Mouse (Mus musculus): ENCODE results near the gene Kcnj5. TPM values are rescaled to one million over a fixed set of nuclear protein-coding genes. Genes with fewer than 3 reads are reported as not detected.

Gene Kcnj5
- polyA plus RNA-seq, 1 experiment = 1.4 TPM

DNA sequence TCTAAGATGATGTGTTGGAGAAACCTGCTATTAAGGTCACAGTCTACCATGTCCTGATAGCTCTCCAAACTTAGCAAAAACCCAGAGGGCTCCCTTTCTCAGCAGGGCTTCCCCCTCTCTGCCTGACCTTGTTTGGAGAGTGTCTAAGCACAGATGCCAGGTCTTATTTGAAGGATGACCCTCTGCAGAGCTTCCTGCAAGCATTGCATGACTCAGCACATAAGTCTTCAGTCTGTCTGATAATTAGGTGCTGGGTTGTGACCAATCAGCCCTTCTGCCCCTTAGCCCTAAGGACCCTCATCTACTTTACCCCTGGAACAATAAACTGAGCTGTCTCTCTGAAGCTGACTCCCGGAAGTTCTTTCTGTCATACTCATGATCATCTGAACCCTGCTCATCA lies 16.6 kb upstream of the Kcnj5 start:
- no peak for TF ChIP-seq CTCF (IDR thresholded peaks at IDR 0.05; ENCODE audit: borderline replicate concordance, control insufficient read depth, extremely low read depth, insufficient read depth, low read length, poor library complexity)
- TF ChIP-seq POLR2A (IDR thresholded peaks at IDR 0.05; ENCODE audit: control insufficient read depth, extremely low read depth, insufficient read depth, low read length, poor library complexity) = no peak
- Histone ChIP-seq H3K27ac (ENCODE audit: control insufficient read depth, insufficient read depth, low read length) (no peak overlapping the region), H3K36me3 (ENCODE audit: control insufficient read depth, insufficient read depth, low read length) (no peaks in the 10 kb centered on the region), H3K27me3 (ENCODE audit: control insufficient read depth, insufficient read depth, low read length) (no peaks in the 10 kb centered on the region), H3K4me3 (ENCODE audit: control insufficient read depth, insufficient read depth, low read length) (no peak overlapping the region), H3K4me1 (replicated peaks; ENCODE audit: control insufficient read depth, insufficient read depth, low read length) (no peaks in the 10 kb centered on the region)
- 97% methylated on average over 1 of the region's 1 CpGs for WGBS
- no peak for DNase-seq

DNA sequence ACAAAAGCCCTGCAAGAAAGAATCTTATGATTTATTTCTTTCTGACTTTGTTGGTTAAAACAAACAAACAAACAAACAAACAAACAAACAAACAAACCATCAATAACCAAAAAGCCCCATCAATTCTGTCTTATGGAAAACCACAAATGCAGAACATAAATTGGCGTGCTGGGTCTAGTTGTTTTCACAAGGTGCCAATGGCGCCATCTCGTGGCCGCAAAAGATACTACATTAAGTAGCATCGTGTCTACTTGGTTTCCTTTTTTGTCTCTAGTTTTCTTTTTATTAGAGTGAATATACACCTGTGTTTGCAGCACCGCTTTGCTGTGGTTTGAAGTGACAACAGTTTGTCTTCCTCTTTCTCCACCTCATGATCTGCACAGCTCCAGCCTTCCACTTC lies 6.2 kb upstream of the Kcnj5 start:
- Histone ChIP-seq H3K36me3 (ENCODE audit: control insufficient read depth, insufficient read depth, low read length) (no peaks in the 10 kb centered on the region), H3K4me1 (replicated peaks; ENCODE audit: control insufficient read depth, insufficient read depth, low read length) (no peaks in the 10 kb centered on the region), H3K27me3 (ENCODE audit: control insufficient read depth, insufficient read depth, low read length) (no peaks in the 10 kb centered on the region), H3K27ac (ENCODE audit: control insufficient read depth, insufficient read depth, low read length) (no peak overlapping the region), H3K4me3 (ENCODE audit: control insufficient read depth, insufficient read depth, low read length) (no peak overlapping the region)
- TF ChIP-seq POLR2A (IDR thresholded peaks at IDR 0.05; ENCODE audit: control insufficient read depth, extremely low read depth, insufficient read depth, low read length, poor library complexity) (no peak), CTCF (IDR thresholded peaks at IDR 0.05; ENCODE audit: borderline replicate concordance, control insufficient read depth, extremely low read depth, insufficient read depth, low read length, poor library complexity) (no peak)
- DNase-seq = peak; percentile 62
- 2% methylated on average over 6 of the region's 6 CpGs for WGBS

DNA sequence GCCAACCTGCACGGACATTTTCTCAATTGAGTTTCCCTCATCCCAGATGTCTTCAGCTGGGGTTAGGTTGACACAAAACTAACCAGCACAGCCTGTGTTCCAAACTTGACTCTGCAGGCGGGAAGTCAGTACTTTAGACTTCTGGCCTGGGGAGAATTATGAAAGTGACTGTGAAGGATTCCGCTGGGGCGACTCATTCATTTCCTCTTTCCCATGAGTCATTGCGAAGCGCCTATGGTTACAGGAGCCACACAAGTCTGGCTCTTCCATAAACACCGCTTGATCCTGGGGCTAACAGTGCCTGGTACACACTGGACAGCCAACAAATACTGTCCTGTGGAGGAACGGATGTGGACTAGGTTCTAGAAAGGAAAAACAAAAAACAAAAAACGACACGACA lies 5.2 kb upstream of the Kcnj5 start:
- TF ChIP-seq CTCF (IDR thresholded peaks at IDR 0.05; ENCODE audit: borderline replicate concordance, control insufficient read depth, extremely low read depth, insufficient read depth, low read length, poor library complexity) = no peak
- TF ChIP-seq POLR2A (IDR thresholded peaks at IDR 0.05; ENCODE audit: control insufficient read depth, extremely low read depth, insufficient read depth, low read length, poor library complexity) = no peak
- Histone ChIP-seq H3K4me1 (replicated peaks; ENCODE audit: control insufficient read depth, insufficient read depth, low read length) (no peaks in the 10 kb centered on the region), H3K4me3 (ENCODE audit: control insufficient read depth, insufficient read depth, low read length) (no peak overlapping the region), H3K36me3 (ENCODE audit: control insufficient read depth, insufficient read depth, low read length) (no peaks in the 10 kb centered on the region), H3K27me3 (ENCODE audit: control insufficient read depth, insufficient read depth, low read length) (peaks cover 4% of the 10 kb centered on the region; the same call in 1 of the 2 replicates), H3K27ac (ENCODE audit: control insufficient read depth, insufficient read depth, low read length) (no peak overlapping the region)
- 87% methylated on average over 10 of the region's 10 CpGs for WGBS
- no peak for DNase-seq

DNA sequence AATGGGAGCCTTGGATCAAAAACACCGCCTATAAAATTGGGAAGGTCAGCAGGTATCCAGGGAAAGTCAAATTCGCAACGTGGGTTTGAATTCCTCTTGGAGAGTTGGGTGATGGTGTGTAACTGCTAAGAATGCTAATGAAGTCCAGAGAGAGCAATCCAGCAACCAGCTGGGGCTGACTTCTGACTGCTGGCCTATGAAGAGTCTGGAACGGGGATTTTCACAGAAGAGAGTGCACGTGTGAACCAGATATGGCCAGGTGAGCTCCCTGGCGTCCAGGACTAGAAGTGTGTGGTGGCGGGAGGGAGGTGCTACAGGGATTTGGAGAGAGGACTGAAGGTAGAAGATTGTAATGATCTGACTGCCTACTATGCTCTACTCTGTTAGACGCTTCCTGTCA lies 3.9 kb upstream of the Kcnj5 start:
- Histone ChIP-seq H3K4me3 (ENCODE audit: control insufficient read depth, insufficient read depth, low read length) (no peak overlapping the region), H3K36me3 (ENCODE audit: control insufficient read depth, insufficient read depth, low read length) (no peaks in the 10 kb centered on the region), H3K4me1 (replicated peaks; ENCODE audit: control insufficient read depth, insufficient read depth, low read length) (no peaks in the 10 kb centered on the region), H3K27ac (ENCODE audit: control insufficient read depth, insufficient read depth, low read length) (no peak overlapping the region), H3K27me3 (ENCODE audit: control insufficient read depth, insufficient read depth, low read length) (peaks cover 8% of the 10 kb centered on the region; the same call in 1 of the 2 replicates)
- DNase-seq = no peak
- no peak for TF ChIP-seq POLR2A (IDR thresholded peaks at IDR 0.05; ENCODE audit: control insufficient read depth, extremely low read depth, insufficient read depth, low read length, poor library complexity)
- TF ChIP-seq CTCF (IDR thresholded peaks at IDR 0.05; ENCODE audit: borderline replicate concordance, control insufficient read depth, extremely low read depth, insufficient read depth, low read length, poor library complexity) = no peak
- 92% methylated on average over 8 of the region's 8 CpGs for WGBS

DNA sequence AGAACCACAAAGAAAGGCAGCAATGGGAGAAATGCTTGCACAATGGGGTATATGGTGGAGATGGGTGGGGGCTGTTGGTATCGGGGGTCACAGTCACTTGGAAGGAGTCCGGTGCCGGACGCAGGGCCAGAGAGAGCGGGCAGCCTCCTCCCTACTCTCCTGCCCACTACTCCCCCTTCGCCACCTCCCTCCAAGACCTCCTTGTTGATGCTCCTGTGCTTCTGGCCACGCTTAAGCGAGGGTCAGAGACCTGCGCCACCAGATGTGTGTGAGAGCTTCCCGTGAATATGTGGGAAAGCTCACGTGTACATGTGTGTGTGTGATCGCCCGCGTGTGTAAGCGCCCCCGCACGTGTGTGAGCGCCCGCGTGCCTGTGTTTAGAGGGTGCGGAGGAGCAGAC lies 339 bp upstream of the Kcnj5 start:
- TF ChIP-seq POLR2A (IDR thresholded peaks at IDR 0.05; ENCODE audit: control insufficient read depth, extremely low read depth, insufficient read depth, low read length, poor library complexity) (no peak), CTCF (IDR thresholded peaks at IDR 0.05; ENCODE audit: borderline replicate concordance, control insufficient read depth, extremely low read depth, insufficient read depth, low read length, poor library complexity) (no peak)
- H3K4me1 ChIP-seq (replicated peaks; ENCODE audit: control insufficient read depth, insufficient read depth, low read length) = no peaks in the 10 kb centered on the region
- whole genome bisulfite sequencing = 11% methylated on average over 21 of the region's 21 CpGs
- H3K27me3 ChIP-seq (ENCODE audit: control insufficient read depth, insufficient read depth, low read length) = peaks cover 11% of the 10 kb centered on the region; the same call in 1 of the 2 replicates
- no peaks in the 10 kb centered on the region for H3K36me3 ChIP-seq (ENCODE audit: control insufficient read depth, insufficient read depth, low read length)
- no peak overlapping the region for H3K4me3 ChIP-seq (ENCODE audit: control insufficient read depth, insufficient read depth, low read length)
- H3K27ac ChIP-seq (ENCODE audit: control insufficient read depth, insufficient read depth, low read length) = no peak overlapping the region
- no peak for DNase-seq

DNA sequence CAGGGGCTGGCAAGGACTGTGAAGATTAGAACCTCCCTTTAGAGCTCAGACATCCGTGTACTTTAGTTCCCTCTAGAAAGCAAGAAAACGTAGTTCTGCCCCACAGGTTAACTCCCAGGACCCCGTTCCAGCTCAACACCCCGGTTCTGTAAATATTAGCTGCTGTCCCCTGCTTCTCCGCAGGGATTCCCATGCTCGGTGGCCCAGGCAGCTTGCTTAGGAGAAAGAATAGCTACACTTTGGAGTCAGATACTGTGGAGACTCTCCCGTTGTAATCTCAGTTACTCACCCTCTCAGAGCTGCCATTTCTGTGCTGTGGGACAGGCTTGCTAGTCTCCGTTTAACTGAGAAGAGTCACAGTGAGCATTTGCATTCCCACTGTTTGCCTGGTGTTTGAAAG lies 1.2 kb downstream of the Kcnj5 start:
- Histone ChIP-seq H3K27me3 (ENCODE audit: control insufficient read depth, insufficient read depth, low read length) (peaks cover 11% of the 10 kb centered on the region; the same call in 1 of the 2 replicates), H3K36me3 (ENCODE audit: control insufficient read depth, insufficient read depth, low read length) (no peaks in the 10 kb centered on the region), H3K27ac (ENCODE audit: control insufficient read depth, insufficient read depth, low read length) (no peak overlapping the region), H3K4me3 (ENCODE audit: control insufficient read depth, insufficient read depth, low read length) (no peak overlapping the region), H3K4me1 (replicated peaks; ENCODE audit: control insufficient read depth, insufficient read depth, low read length) (no peaks in the 10 kb centered on the region)
- DNase-seq = no peak
- WGBS = 49% methylated on average over 8 of the region's 8 CpGs
- no peak for TF ChIP-seq CTCF (IDR thresholded peaks at IDR 0.05; ENCODE audit: borderline replicate concordance, control insufficient read depth, extremely low read depth, insufficient read depth, low read length, poor library complexity)
- TF ChIP-seq POLR2A (IDR thresholded peaks at IDR 0.05; ENCODE audit: control insufficient read depth, extremely low read depth, insufficient read depth, low read length, poor library complexity) = no peak

DNA sequence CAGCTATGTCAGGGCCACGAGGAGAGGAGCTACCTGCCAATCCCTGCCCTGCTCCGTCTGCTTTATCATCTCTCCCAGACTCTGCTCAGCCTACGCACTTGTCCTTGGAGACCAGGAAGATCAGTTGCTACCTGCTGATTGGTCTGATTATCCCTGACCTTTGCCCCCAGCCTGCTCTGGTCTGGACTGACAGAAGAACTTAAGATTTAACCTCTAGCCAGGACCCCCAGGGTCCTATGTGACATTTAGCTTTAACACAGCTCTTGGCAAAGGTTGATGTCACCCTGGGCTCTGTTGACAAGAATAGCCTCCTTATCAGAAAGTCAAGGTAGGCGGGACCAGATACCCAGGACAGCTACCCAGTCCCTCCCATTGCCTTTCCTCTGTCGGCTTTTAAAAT lies 3.3 kb downstream of the Kcnj5 start:
- no peak for DNase-seq
- TF ChIP-seq CTCF (IDR thresholded peaks at IDR 0.05; ENCODE audit: borderline replicate concordance, control insufficient read depth, extremely low read depth, insufficient read depth, low read length, poor library complexity) (no peak), POLR2A (IDR thresholded peaks at IDR 0.05; ENCODE audit: control insufficient read depth, extremely low read depth, insufficient read depth, low read length, poor library complexity) (no peak)
- Histone ChIP-seq H3K36me3 (ENCODE audit: control insufficient read depth, insufficient read depth, low read length) (no peaks in the 10 kb centered on the region), H3K4me3 (ENCODE audit: control insufficient read depth, insufficient read depth, low read length) (no peak overlapping the region), H3K27me3 (ENCODE audit: control insufficient read depth, insufficient read depth, low read length) (peaks cover 11% of the 10 kb centered on the region; the same call in 1 of the 2 replicates), H3K4me1 (replicated peaks; ENCODE audit: control insufficient read depth, insufficient read depth, low read length) (no peaks in the 10 kb centered on the region), H3K27ac (ENCODE audit: control insufficient read depth, insufficient read depth, low read length) (no peak overlapping the region)
- 69% methylated on average over 5 of the region's 5 CpGs for WGBS

Data from thymus, adult 2 months (tissue).